Mouse (Mus musculus) intestine, embryonic 14.5 days (tissue): Measurements from ENCODE around the gene Tmem253. TPM values are rescaled to one million over a fixed set of nuclear protein-coding genes. Genes with fewer than 3 reads are reported as not detected.
A peak's percentile ranks its signal among the peaks of the same experiment; 100 is the strongest.

ENCODE experiments used
- ATAC-seq: fragments of 200-750 bp; cut with Nextera tagmentation; replicated peaks from 2 replicates; pipeline ENCODE4 v1.8.0; 2017; ENCODE audit warnings: low read depth, moderate number of reproducible peaks, moderate TSS enrichment, moderate library complexity; ENCODE audit not compliant: low FRiP score, low TSS enrichment
- DNase-seq: peaks from one replicate; pipeline ENCODE4 v3.0.0-alpha.2; 2018; ENCODE audit warnings: low spot score
- H3K27ac ChIP-seq: fragments of 300-500 bp; sonication (generic); 2 replicates; pipeline ENCODE4 v1.5.1; 2014; ENCODE audit warnings: low read depth, mild to moderate bottlenecking, control low read depth
- H3K27me3 ChIP-seq: fragments of 300-500 bp; sonication (generic); replicated peaks from 2 replicates; pipeline ENCODE4 v1.6.1; 2014; ENCODE audit warnings: low read length, control low read depth; ENCODE audit not compliant: control insufficient read depth, insufficient read depth
- H3K36me3 ChIP-seq: fragments of 300-500 bp; sonication (generic); 2 replicates; pipeline ENCODE4 v1.6.1; 2014; ENCODE audit warnings: low read length, control low read depth; ENCODE audit not compliant: control insufficient read depth, insufficient read depth
- H3K4me1 ChIP-seq: fragments of 300-500 bp; sonication (generic); replicated peaks from 2 replicates; pipeline ENCODE4 v1.6.1; 2014; ENCODE audit warnings: low read length, control low read depth, mixed read lengths; ENCODE audit not compliant: control insufficient read depth, insufficient read depth
- H3K4me2 ChIP-seq: fragments of 300-500 bp; sonication (generic); 2 replicates; pipeline ENCODE4 v1.6.1; 2014; ENCODE audit warnings: low read length
- H3K4me3 ChIP-seq: fragments of 300-500 bp; sonication (generic); 2 replicates; pipeline ENCODE4 v1.5.1; 2014; ENCODE audit warnings: low read depth, low read length, control low read depth, mixed read lengths
- H3K9ac ChIP-seq: fragments of 300-500 bp; sonication (generic); 2 replicates; pipeline ENCODE4 v1.6.1; 2014; ENCODE audit warnings: mild to moderate bottlenecking, low read length
- H3K9me3 ChIP-seq: fragments of 300-500 bp; sonication (generic); 2 replicates; pipeline ENCODE4 v1.6.1; 2016; ENCODE audit warnings: low read length, control low read depth; ENCODE audit not compliant: control insufficient read depth
- WGBS: fragments of 180-500 bp; shearing (Covaris S2); extraction: QIAGEN DNeasy Blood & Tissue Kit; methylation state at CpG from one replicate; pipeline ENCODE4 v1.1.7; 2014; 5-methylcytosine and 5-hydroxymethylcytosine counted together
- polyA plus RNA-seq: library from polyadenylated mRNA; unstranded; fragments of >200 nt; fragmentation: Nextera tagmentation; extraction: Ambion mirVana; gene quantifications from 2 replicates; pipeline ENCODE4 v1.2.1, GENCODE M21; 2014

Tmem253 gene
- polyA plus RNA-seq, 1 experiment from 2014 or later = 8.5 TPM

DNA sequence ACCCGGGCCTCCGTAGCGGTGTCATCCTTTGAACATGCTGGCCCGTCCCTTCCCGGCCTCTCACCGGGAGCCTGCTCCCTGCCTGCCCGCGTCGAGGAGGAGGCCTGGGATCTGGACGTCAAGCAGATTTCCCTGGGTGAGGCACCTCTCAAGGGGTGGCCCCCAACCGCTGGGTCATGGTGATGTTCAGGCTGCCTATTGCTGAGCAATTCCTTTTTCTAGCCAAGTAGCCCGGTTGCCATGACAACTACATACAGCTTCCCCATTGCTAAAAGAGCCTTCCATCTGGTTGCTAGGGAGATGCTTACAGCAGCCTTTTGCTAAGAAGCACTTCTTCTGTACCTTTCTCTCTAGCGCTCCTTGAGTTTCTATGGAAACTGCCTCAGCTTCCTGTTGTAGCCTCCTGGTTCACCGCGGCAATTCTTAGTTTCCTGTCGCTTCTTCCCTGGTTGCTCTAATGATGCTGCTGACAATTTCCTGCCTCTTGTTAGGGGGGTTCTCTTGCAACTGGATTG, 11.4 kb upstream of the Tmem253 start:
- no peak overlapping the region for H3K9ac ChIP-seq
- no peak overlapping the region for H3K4me2 ChIP-seq
- H3K27me3 ChIP-seq = no peaks in the 10 kb centered on the region
- no peaks in the 10 kb centered on the region for H3K9me3 ChIP-seq
- H3K27ac ChIP-seq = peak overlapping the region; percentile 1; the same call in 1 of the 2 replicates
- DNase-seq (no peak), ATAC-seq (peak; percentile 25; the same call in 1 of the 2 replicates)
- peaks cover 90% of the 10 kb centered on the region for H3K36me3 ChIP-seq
- 35% methylated on average over 16 of the region's 16 CpGs for WGBS
- H3K4me3 ChIP-seq = no peak overlapping the region
- peaks cover 1% of the 10 kb centered on the region; the same call in 1 of the 2 replicates for H3K4me1 ChIP-seq

DNA sequence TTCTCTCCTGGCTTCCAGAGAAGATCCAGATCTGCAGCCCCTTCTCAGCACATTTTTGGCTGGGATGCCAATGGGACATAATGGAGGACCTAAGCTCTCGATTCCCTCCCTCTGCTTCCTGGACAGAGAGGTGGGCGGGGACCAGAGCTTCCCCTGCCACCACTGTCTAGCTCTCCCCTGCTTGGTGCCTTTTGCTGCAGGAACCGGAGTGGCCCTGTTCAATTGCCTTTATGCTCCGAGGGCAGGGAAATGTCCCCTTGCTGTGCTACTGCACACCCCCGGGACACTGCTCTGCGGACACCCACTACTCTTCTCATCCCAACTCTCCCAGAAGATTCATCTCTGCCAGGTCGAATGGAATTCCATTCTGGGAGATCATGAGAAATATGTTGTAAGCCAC, 10.3 kb upstream of the Tmem253 start:
- Histone ChIP-seq H3K9me3 (no peaks in the 10 kb centered on the region), H3K9ac (no peak overlapping the region), H3K4me1 (peaks cover 10% of the 10 kb centered on the region), H3K36me3 (peaks cover 85% of the 10 kb centered on the region), H3K27ac (no peak overlapping the region), H3K4me2 (no peak overlapping the region), H3K27me3 (no peaks in the 10 kb centered on the region), H3K4me3 (no peak overlapping the region)
- DNase-seq (no peak), ATAC-seq (no peak)
- 74% methylated on average over 7 of the region's 7 CpGs for WGBS

DNA sequence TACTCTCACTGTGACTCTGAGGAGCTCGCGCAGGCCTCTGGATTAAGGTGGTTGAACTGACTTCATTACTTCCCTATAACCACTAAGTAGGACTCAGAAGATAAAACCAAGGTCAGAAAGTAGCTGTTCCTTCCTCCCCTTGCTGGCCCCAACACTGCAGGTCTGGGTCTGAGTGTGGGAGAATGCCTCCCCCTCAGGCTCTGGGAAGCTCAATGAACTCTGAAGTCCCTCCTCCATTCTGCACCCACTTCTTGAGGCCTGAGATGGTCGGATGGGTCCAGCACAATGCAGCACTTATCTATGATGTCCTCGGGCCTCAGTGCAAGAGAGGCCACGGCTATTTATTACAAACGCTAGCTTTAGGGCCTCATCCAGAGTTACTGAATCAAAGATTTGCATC, 9.8 kb upstream of the Tmem253 start:
- 77% methylated on average over 6 of the region's 6 CpGs for WGBS
- H3K27me3 ChIP-seq = no peaks in the 10 kb centered on the region
- peaks cover 80% of the 10 kb centered on the region for H3K36me3 ChIP-seq
- H3K9ac ChIP-seq = no peak overlapping the region
- H3K4me3 ChIP-seq = no peak overlapping the region
- peaks cover 15% of the 10 kb centered on the region for H3K4me1 ChIP-seq
- no peak for ATAC-seq
- no peak overlapping the region for H3K27ac ChIP-seq
- no peak for DNase-seq
- H3K9me3 ChIP-seq = no peaks in the 10 kb centered on the region
- no peak overlapping the region for H3K4me2 ChIP-seq

DNA sequence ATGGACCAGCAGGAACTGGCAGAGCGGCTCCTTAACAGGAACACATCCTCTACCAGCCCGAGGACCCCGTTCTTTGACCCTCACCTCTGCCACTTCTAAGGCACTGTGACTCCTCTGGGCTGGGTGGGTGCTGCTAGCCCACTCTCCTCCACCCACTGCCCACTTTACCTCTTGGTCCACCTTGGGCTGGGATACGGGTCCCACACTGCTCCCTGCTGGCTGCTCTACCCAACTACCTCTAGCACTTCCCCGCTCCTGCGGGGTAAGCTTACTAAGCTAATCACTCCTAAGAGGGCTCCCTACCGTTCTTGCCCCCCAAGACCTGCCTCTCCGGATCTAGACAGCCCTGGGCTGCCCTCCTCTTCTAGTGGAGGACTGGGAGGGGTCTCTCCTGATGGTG, 9.2 kb upstream of the Tmem253 start:
- Histone ChIP-seq H3K36me3 (peaks cover 74% of the 10 kb centered on the region), H3K9ac (0 out of 2 replicates have a peak overlapping the region, but pooled peaks have one; percentile 3), H3K4me3 (no peak overlapping the region), H3K27ac (no peak overlapping the region), H3K9me3 (no peaks in the 10 kb centered on the region), H3K4me2 (no peak overlapping the region), H3K27me3 (no peaks in the 10 kb centered on the region), H3K4me1 (peaks cover 21% of the 10 kb centered on the region)
- DNase-seq = no peak
- no peak for ATAC-seq
- 75% methylated on average over 8 of the region's 8 CpGs for WGBS

DNA sequence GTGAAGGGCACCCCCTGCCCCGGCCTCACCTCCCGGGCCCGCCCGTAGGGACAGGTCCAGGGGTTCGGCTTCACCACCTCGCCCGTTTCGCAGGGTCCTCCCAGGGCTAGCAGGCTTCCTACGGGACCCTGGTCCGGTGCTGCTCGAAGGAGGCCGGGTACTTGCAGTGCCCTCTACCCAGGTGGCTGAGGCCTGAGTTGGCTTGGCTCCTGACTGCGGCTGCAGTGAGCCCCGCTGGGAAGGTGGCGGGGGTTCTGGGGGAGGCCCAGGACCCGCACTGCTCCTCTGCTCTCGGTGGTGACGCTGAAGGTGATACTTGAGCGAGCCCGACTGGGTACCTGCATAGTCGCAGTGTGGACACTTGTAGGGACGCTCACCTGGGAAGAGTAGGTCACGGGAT, 8.7 kb upstream of the Tmem253 start:
- Histone ChIP-seq H3K4me2 (no peak overlapping the region), H3K9ac (no peak overlapping the region), H3K27ac (no peak overlapping the region), H3K4me3 (no peak overlapping the region), H3K9me3 (no peaks in the 10 kb centered on the region), H3K4me1 (peaks cover 21% of the 10 kb centered on the region), H3K36me3 (peaks cover 71% of the 10 kb centered on the region), H3K27me3 (no peaks in the 10 kb centered on the region)
- no peak for DNase-seq
- ATAC-seq = no peak
- 95% methylated on average over 18 of the region's 23 CpGs for WGBS

DNA sequence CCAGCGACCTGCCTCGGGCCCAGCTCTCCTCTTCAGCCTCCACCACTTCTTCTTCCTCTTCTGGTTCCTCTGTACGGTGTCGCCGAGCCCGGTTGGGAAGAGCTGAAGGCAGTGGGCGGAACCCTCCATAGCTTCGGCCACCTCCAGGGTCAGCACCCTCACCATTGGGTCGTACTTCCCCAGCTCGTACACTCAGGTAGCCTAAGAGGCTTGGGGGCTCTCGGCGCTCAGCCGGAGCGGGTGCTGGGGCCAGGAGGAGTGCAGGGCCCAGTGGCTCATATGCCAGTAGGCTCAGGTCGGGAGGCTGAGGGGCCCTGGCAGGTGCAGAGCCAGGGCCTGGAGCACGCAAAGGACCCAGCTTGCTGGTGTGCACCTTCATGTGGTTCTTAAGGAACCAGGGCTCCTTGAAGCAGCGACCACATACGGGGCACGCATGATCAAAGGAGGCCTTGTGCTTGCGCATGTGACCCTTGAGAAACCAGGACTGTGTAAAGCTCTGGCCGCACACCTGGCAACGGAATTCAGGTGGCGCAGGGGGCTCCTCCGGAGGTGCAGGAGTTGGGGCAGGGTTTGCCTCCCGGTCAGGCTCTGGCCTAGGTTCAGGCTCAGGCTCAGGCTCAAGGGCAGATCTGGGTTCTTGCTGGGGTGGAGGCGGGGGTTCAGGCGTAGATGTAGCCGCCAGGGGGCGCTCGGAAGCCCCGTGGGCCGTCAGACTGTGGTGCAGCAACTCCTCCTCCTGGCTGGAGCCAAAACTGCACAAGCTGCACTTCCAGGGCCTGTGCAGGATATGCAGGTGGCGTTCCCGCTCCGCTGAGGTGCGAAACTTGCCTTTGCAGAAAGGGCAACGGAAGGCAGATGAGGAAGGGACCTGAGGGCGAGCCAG, 6.9 kb upstream of the Tmem253 start:
- no peaks in the 10 kb centered on the region for H3K9me3 ChIP-seq
- H3K4me1 ChIP-seq = peaks cover 31% of the 10 kb centered on the region
- no peak overlapping the region for H3K4me3 ChIP-seq
- peaks cover 53% of the 10 kb centered on the region for H3K36me3 ChIP-seq
- WGBS = 56% methylated on average over 38 of the region's 38 CpGs
- H3K27me3 ChIP-seq = no peaks in the 10 kb centered on the region
- no peak overlapping the region for H3K9ac ChIP-seq
- no peak overlapping the region for H3K27ac ChIP-seq
- H3K4me2 ChIP-seq = no peak overlapping the region
- ATAC-seq = peak; percentile 51
- peak; percentile 94 for DNase-seq

DNA sequence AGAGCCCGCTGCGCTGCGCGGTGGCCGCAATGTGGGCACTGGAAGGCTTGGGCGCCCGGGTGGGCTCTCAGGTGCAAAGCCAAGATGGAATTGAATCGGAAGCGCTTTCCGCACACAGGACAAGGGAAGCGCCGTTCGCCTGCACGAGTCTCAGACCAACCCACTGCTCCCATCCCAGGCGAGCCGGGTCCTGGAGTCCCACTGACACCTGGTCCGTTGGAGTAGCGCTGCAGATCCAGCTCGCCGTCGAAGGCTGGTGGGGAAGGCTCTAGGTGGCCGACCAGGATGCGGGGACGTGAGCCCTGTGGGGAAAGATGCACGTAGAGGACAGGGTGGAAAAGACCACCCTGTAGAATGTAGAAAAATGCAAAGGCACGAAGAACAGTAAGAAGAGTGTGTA, 6.1 kb upstream of the Tmem253 start:
- no peaks in the 10 kb centered on the region for H3K9me3 ChIP-seq
- H3K36me3 ChIP-seq = peaks cover 45% of the 10 kb centered on the region
- H3K4me2 ChIP-seq = no peak overlapping the region
- DNase-seq = no peak
- no peak overlapping the region for H3K4me3 ChIP-seq
- no peak overlapping the region for H3K27ac ChIP-seq
- no peaks in the 10 kb centered on the region for H3K27me3 ChIP-seq
- H3K4me1 ChIP-seq = peaks cover 31% of the 10 kb centered on the region
- 60% methylated on average over 26 of the region's 26 CpGs for WGBS
- no peak overlapping the region for H3K9ac ChIP-seq
- no peak for ATAC-seq

DNA sequence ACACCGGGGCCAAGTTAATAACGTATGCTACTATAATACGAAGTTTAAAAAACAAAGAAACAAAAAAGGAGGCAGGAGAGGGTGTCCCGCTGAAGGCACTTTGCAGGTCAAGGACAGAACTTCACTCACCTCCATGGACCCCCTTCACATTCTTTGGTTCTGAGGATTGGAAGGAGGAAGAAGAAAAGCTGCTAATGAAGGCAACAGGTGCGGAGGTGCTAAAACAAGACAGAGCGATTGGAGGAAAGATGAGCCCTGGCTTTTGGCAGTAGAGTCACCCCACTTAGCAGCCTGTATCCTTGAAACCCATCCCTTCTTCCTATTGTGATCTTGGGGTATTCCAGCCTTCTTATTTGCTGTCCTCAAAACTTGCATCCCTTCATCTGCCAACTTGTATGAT, 5.6 kb upstream of the Tmem253 start:
- Histone ChIP-seq H3K4me3 (no peak overlapping the region), H3K4me2 (peak overlapping the region; percentile 45; the same call in 1 of the 2 replicates), H3K27me3 (no peaks in the 10 kb centered on the region), H3K9ac (no peak overlapping the region), H3K36me3 (peaks cover 41% of the 10 kb centered on the region), H3K4me1 (peaks cover 31% of the 10 kb centered on the region), H3K9me3 (no peaks in the 10 kb centered on the region), H3K27ac (no peak overlapping the region)
- ATAC-seq = no peak
- 70% methylated on average over 6 of the region's 6 CpGs for WGBS
- DNase-seq = no peak
